Mouse (Mus musculus) cerebellum, adult 18-20 months (tissue): Measurements from ENCODE around the gene 4930470P17Rik.

Experiments used
- DNase-seq, 2 experiments: peaks; one replicate each; pipeline ENCODE4 v3.0.0; 2021

The 4930470P17Rik gene

DNA sequence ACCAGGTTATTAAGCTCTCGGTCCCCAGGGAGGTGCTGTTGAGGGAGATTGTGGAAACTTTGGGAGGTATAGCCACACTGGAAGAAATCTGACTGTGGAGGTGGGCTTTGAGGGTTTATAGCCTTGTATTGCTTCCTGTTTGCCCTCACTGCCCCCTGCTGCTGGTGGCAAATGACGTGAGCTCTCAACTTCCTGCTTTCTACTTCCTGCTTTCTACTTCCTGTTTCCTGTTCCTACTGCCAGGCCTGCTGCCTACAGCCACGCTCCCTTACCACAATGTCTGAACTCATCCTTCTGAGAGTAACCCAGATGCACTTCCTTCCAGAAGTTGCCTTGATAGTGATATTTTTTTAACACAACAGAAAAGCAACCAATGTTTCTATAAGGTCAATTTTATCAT lies 24.3 kb downstream of the 4930470P17Rik start:
- no peak for DNase-seq

DNA sequence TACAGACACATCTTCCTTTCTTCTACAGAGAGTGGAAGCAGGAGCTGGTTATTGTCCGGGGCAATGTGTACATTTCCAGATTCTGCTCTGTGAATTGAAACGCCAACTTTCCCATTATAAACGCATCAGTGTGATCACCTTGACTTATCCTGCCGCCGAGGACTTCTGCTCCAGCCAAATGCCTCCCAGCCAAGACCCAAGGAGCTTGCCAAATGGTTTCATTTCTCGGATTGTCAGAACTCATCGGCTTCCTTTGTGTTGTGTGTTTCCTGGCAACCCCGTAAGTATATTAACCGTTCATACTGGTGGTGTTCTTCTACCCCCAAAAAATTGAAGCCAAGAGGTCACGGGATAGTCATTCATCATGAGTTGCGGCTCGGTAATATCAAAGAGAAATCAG lies 25.7 kb downstream of the 4930470P17Rik start:
- DNase-seq = no peak

DNA sequence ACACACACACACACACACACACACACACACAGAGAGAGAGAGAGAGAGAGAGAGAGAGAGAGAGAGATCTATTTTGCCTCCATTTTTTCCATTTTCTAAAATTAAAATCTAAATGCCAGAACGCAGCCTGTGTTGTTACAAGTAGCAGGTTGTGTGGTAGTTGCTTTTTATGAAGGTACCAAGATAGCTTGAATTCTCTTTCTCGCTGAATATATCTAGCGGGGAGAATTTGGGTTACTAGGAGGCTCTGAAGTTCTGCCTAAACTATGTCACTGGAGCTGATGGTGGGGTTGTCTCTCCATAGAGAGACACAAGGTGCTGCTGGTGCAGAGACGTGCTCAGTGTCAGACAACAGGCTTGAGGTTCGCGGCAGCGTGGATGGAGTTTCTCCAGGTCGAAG lies 36.8 kb downstream of the 4930470P17Rik start:
- no peak for DNase-seq

DNA sequence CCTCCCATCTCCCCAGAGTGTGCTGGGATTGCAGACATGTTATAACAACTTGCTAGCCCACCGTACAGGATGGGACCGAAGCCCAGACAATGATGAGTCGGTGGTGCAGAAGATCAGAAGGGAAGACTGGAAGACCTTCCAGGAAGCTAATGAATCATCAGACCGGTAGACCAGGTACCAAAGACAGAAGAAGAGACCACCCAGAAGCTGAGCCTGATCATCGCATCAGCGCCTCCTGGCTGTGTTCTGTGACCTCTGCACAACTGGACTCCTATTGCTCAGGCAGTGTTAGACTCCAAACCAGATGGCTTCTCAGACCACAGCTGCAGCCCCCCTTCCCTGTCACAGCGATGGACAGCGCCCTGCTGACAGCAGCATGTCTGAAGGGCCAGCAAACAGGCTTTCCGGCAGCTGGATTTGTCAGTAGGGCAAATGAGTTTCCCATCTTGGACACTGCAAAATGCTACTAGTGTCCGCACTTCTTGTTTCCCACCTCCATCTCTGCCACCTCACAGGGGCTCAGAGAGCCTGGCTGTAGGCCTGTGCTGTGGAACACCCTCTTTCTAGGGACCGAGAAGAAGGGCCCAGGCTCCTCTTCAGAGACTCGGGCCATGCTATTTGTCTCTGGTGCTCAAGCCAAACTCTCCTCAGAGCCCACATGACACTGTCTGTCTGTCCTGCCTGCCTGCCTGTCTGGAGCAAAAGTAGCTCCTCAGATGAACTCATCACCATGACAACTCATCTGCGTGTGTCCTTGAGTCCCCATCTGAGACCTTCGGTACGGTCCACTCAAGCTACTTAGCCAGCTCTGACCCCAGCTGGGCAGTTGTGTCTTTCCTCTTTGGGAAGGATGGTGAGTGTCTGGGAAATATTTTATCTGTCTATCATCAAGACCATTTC lies 37.6 kb downstream of the 4930470P17Rik start:
- DNase-seq = no peak

DNA sequence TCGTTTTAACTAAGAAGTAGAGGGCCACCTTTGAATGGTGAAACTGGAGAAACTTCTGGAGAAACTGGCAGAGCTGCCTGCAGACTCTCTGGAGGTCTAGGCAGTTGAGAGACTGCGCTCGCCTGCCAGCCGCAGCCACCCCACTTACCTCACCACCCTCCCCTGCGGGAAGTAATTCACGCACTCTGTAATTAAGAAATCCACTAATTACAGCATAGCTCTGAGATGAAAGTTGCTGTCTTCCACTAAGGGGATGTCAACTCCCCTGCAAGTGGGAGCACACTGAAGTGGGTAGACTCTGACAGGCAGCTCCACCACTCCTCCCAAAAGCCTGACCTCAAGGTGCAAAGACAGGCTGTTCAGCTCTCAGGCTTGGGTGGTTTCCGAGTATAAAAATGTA lies 49.7 kb downstream of the 4930470P17Rik start:
- no peak for DNase-seq

DNA sequence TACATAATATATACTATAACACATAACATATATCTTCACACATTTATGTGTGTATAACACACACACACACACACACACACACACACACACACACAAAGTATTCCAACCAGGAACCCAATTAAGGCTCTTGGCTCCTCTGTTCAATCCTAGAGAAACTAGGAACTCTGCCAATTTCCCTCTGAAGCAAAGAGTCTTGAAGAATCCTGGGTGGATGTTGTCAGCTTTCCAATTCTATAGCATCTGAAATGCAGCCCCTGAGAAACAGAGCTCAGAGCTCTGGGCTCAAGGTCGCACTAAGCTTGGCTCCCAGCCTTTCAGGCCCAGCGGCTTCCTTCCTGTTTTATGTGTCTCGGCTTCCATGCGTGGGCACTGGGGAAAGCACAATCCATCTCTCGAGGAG lies 51.6 kb downstream of the 4930470P17Rik start:
- no peak for DNase-seq

DNA sequence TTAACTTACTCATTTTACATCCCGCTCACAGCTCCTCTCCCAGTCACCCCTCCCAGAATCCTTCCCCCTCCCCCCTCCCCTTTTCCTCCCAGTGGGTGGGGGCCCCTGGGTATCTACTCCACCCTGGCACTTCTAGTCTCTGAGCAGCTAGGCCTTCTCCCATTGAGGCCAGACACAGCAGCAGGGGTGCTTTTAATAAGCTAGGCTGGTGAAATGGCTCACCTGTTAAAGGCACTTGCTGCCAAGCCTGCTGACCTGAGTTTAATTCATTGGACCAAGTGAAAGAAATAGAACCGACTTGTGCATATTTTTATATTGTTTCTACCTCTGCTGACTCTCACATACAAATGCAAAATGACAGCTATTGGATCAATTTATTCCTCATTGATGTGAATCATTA lies 52.7 kb downstream of the 4930470P17Rik start:
- no peak for DNase-seq

DNA sequence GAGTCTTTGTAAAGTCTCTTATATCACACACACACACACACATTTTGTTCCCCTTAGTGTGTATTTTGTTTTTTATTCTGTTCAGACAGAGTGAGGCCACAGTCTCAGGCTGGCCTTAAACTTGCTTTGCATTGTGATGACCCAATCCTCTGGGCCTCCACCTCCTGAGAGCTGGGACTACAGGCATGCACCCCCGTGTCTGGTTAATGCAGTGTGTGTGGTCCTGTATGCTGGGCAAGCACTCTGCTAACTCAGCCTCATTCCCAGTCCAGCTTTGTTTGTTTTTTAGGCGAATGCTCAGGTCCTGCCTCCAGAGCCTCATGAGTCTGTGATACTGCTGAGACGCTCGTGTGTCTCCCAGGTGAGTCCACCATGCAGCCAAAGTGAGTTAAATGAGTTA lies 53.8 kb downstream of the 4930470P17Rik start:
- DNase-seq = no peak

DNA sequence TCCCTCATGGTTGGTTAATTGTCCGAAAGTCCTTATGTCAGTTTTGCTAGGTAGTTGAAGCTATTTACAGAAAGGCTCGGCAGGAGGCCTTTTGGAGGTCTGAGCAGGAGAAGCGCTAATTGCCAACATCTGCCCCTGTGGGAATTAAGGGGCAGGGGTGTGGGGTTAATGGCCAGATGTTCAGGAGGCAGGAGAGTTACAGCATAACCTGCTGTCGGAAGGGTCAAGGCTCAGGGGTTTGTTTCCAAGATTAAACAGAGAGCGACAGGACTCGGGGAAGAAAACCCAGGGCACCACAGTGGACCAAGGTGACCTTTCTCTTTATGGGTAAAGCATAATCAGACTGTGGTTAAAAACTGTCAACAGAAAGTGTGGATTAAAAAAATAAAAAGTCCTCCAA lies 54.3 kb downstream of the 4930470P17Rik start:
- no peak for DNase-seq

DNA sequence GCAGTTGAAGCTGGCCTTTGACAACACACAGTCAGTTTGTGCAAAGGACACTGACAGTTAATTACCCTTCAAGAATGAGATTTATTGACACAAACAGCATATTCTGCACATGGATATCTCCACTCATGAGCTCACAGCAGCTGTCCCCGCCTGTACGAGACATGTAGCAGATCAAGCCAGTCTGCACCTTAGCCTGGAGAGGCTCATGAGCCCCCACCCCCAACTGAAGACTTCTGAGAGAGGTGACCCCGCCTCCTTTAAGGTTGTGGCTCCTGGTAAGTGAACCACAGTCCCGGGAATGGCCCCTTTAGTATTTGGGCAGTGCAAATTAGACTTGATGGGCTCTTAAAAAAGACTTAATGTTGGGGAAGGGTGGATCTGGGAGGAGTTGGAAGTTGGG lies 56.1 kb downstream of the 4930470P17Rik start:
- no peak for DNase-seq

DNA sequence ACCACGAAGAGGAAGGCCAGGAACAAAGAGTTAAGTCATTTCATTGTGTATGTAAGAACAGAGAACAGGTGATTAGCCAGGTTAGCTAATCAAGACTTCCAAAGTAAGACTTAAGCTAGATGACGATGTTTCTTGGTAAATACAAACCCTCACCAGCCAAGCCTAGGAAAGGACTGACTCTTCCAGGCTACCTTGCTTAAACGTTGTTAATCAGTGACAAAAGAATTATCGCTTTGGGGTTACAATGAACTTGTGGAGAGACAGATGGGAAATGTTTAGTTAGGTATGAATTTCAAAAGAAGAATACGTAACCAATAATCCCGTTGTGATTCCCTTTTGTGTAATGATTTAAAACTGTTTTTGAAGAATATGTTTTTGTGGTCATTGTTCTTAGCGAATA lies 56.9 kb downstream of the 4930470P17Rik start:
- DNase-seq = no peak

DNA sequence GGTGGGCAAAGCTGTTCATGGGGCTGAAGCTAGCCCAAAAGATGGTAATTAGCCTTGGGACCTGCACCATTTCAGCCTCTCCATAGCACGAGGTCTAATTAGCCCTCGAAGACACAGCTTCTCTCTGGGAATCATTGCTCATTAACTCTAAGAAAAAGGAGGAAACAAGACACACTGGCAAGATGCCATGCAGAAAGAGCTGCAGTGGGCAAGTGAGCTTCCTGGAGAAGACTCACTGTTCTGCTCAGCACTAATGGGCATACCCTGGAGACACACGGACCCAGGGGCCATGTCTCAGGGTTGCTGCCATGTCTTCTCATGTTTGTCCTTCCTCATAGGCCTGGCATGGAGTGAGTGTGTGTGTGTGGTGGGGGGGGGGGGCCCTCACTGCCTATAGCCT lies 57.7 kb downstream of the 4930470P17Rik start:
- DNase-seq = no peak

DNA sequence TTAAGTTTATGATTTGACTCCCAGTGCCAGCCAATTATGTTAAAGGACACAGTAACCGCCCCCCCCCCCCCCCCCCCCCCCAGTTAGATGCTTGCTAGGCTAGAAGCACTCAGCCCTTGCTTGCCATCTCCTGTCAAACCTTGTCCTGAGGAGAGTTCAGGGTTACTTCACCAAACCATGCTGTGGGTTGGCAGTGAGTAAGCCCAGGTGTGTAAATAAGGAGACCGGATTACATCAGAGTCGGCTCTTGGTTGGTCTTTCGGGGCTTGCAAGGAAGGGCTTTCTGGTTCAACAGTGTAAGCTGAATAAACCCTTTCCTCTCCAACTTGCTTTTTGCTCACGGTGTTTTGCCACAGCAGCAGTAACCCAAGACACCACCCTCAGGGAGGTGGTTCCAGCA lies 58.2 kb downstream of the 4930470P17Rik start:
- no peak for DNase-seq

DNA sequence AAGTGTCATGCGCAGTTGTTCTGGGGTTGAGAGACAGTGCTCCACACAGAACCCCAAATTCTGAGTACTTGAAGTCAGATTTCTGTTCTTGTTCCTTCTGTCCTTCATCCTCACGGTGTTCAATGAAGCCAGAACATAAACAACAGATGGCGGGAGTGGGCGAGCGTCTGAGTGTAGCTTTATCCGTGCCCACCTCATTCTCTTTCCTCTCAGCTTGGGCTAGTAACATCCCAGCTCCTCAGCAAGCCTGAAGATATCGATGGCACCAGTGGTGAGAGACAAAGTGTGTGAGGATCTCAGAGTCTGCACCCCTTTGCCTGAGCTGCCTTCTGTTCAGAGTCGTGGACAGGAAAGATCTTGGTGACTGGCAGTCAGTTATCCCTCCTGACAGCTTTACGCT lies 62.6 kb downstream of the 4930470P17Rik start:
- DNase-seq = no peak

DNA sequence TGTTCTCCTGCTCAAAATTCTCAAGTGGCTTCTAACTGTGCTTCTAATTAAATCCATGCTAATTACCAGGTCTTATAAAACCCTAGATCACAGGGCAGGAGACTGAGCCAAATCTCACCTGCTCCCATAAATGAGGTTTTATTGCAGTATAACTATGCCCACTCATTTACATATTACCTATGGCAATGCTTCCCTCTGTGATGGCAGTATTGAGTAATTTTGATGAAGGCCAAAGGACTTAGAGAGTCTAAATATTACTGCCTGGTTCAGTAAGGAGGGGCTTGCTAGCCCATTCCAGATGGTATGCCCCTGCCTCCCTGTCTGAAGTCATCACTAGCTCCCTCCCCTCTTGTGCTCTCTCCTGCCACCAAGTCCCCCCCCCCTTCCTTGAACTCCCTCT lies 66.0 kb downstream of the 4930470P17Rik start:
- no peak for DNase-seq

DNA sequence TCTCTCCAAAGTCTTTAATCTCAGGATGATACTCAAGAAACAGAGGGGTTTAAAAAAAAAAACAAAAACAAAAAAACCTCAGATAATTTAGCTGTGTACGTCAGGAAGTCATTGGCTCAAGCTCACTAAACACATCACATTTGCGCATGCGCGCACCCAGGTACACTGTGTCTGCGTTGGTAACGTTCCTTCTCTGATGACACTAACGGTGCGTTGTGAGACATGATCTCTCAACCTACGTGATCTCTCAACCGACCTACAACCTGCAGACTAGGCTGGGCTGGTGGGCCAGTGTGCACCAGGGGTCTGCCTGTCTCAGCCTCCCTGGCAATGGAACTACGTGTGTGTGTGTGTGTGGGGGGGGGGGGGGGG lies 67.0 kb downstream of the 4930470P17Rik start:
- no peak for DNase-seq

DNA sequence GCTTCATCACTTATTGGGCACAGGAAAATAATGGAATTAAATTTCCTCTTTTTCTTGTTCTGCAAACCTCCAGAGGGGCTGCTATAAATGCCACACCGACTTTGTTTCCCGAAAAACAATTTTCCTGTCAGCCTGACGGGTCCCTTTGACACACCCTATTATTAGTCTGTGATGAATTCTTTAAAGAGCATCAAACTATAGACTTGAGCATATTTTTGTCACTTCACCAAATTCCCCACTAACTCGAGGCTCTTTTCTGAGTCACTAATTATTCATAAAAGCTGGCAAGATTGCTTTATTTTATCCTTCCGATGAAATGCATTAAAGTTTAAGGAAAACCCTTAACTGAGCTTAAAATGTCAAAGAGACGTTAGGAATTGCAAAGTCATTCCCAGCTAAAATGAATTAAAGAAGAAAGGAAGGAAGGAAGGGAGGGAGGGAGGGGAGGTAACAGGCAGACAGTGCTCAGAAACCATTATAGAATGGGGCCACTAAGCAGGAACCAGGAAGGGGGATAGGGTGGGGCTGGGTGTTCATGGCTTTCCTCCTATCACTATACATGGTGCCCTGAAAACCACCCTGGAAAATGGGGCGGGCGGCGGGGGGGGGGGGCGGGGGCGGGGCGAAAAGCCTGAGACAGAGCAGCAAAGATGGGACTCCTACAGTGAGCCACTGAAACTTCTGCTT lies 67.6 kb downstream of the 4930470P17Rik start:
- no peak for DNase-seq

DNA sequence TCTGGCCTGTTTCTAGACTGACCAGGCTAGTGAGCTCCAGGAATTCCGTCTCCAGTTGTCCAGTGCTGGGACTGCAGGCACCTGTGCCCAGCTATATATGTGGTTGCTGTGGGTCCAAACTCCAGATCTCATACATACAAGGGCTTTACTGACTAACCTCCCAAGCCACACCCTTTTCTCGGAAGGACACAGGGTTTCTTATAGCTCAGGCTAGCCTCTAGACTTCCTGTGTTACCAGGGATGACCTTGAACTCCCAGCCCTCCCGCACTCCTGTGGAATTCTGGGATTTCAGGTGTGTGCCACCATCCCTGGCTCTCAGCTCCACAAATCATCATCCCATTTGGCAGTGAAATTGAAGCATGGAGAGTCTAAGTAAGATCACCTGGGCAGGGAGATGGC lies 71.6 kb downstream of the 4930470P17Rik start:
- no peak for DNase-seq

DNA sequence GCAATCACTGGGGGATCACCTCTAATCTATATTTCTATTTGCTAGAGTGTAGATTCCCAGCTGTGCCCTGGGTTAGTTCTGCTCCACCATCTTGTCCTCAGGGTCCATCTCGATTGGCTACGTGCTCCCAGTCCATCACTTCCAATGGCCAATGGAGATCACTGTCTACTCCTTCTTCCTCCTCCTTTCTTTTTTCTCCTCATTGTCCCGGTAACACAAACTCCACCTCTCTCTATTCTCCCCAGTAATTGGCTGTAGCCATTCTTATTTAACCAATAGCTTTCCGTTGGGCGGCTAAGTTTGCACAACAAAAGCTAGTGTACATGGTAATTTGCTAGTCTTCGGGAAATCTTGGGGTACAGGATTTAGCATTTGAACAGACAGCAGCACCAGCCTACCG lies 72.1 kb downstream of the 4930470P17Rik start:
- DNase-seq = no peak
